Mouse (Mus musculus) stomach, embryonic 14.5 days (tissue): ENCODE measurements around the gene Gm17334. TPM values are rescaled to one million over a fixed set of nuclear protein-coding genes. Genes with fewer than 3 reads are reported as not detected.

Experiments used
- ATAC-seq: fragments of 200-750 bp; cut with Nextera tagmentation; 2 replicates; pipeline ENCODE4 v1.8.0; 2017; ENCODE audit warnings: low read depth, moderate TSS enrichment; ENCODE audit not compliant: insufficient number of reproducible peaks, insufficient read depth, low FRiP score
- H3K27ac ChIP-seq: fragments of 300-500 bp; sonication (generic); 2 replicates; pipeline ENCODE4 v1.5.1; 2014; ENCODE audit warnings: mild to moderate bottlenecking, low read length, moderate library complexity, mixed read lengths
- H3K27me3 ChIP-seq: fragments of 300-500 bp; sonication (generic); 2 replicates; pipeline ENCODE4 v1.6.1; 2014; ENCODE audit warnings: low read length, control low read depth, mixed read lengths; ENCODE audit not compliant: control insufficient read depth, insufficient read depth
- H3K36me3 ChIP-seq: fragments of 300-500 bp; sonication (generic); 2 replicates; pipeline ENCODE4 v1.6.1; 2014; ENCODE audit warnings: mild to moderate bottlenecking, control low read depth, low read length, moderate library complexity, mixed read lengths; ENCODE audit not compliant: control insufficient read depth, insufficient read depth
- H3K4me1 ChIP-seq: fragments of 300-500 bp; sonication (generic); 2 replicates; pipeline ENCODE4 v1.6.1; 2014; ENCODE audit warnings: low read length, control low read depth, mixed read lengths; ENCODE audit not compliant: control insufficient read depth, insufficient read depth
- H3K4me2 ChIP-seq: fragments of 300-500 bp; sonication (generic); replicated peaks from 2 replicates; pipeline ENCODE4 v1.6.1; 2014; ENCODE audit warnings: low read depth, low read length, control low read depth
- H3K4me3 ChIP-seq: fragments of 300-500 bp; sonication (generic); 2 replicates; pipeline ENCODE4 v1.5.1; 2014; ENCODE audit warnings: low read depth, low read length, control low read depth
- H3K9ac ChIP-seq: fragments of 300-500 bp; sonication (generic); replicated peaks from 2 replicates; pipeline ENCODE4 v1.6.1; 2014; ENCODE audit warnings: low read depth, mild to moderate bottlenecking, control low read depth, low read length, moderate library complexity, mixed read lengths
- H3K9me3 ChIP-seq: fragments of 300-500 bp; sonication (generic); 2 replicates; pipeline ENCODE4 v1.6.1; 2016; ENCODE audit warnings: low read depth, low read length, control low read depth; ENCODE audit not compliant: control insufficient read depth
- WGBS: fragments of 180-500 bp; shearing (Covaris S2); extraction: QIAGEN DNeasy Blood & Tissue Kit; methylation state at CpG from one replicate; pipeline ENCODE4 v1.1.7; 2014; 5-methylcytosine and 5-hydroxymethylcytosine counted together
- polyA plus RNA-seq: library from polyadenylated mRNA; unstranded; fragments of >200 nt; fragmentation: Nextera tagmentation; extraction: Ambion mirVana; gene quantifications from 2 replicates; pipeline ENCODE4 v1.2.1, GENCODE M21; 2014

The Gm17334 gene
- polyA plus RNA-seq, 1 experiment from 2014 or later, result 0.46 TPM

DNA sequence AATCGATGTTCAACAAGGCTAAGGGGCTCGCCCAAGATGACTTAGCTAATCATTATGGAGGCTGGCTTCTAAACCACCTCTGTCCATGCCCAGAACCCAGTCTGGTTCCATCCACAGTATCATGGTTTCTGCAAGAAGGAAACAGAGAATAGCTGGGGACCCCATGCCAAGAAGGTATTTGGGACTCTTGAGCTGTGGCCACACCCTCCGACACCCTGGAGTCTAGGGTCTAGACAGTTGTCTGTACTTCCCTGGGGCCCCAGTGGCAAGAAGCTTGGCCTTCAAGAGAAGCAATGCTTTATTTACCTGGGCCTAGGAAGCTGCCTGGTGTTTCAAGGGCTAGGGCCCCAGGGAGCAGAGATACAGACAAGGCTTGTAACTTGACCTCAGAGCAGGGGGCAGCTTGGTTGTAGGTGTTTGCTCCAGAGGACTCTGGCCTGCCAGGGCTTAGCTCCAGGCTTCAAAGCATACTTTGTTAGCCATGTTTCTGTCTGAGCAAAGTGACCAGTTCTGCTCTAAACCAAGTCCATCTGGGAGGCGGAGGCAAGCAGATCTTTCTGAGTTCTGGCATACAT is 8.3 kb upstream of the Gm17334 start:
- H3K4me3 ChIP-seq, result no peak overlapping the region
- no peak overlapping the region for H3K27ac ChIP-seq
- no peaks in the 10 kb centered on the region for H3K27me3 ChIP-seq
- peaks cover 13% of the 10 kb centered on the region for H3K36me3 ChIP-seq
- no peak overlapping the region for H3K9ac ChIP-seq
- H3K4me1 ChIP-seq, result no peaks in the 10 kb centered on the region
- H3K4me2 ChIP-seq, result no peak overlapping the region
- no peak for ATAC-seq
- WGBS, result 86% methylated on average over 4 of the region's 4 CpGs
- no peaks in the 10 kb centered on the region for H3K9me3 ChIP-seq

- 78% methylated on average over 3 of the region's 3 CpGs for WGBS
- H3K4me3 ChIP-seq, result no peak overlapping the region
- no peak overlapping the region for H3K4me2 ChIP-seq
- H3K36me3 ChIP-seq, result peaks cover 22% of the 10 kb centered on the region
- H3K4me1 ChIP-seq, result no peaks in the 10 kb centered on the region
- no peak overlapping the region for H3K9ac ChIP-seq
- ATAC-seq, result no peak
- no peaks in the 10 kb centered on the region for H3K27me3 ChIP-seq
- no peaks in the 10 kb centered on the region for H3K9me3 ChIP-seq
- H3K27ac ChIP-seq, result no peak overlapping the region
These were observed 7.3 kb upstream of the Gm17334 start for GRCm38 (mm10) chr11:53780262-53780661.

DNA sequence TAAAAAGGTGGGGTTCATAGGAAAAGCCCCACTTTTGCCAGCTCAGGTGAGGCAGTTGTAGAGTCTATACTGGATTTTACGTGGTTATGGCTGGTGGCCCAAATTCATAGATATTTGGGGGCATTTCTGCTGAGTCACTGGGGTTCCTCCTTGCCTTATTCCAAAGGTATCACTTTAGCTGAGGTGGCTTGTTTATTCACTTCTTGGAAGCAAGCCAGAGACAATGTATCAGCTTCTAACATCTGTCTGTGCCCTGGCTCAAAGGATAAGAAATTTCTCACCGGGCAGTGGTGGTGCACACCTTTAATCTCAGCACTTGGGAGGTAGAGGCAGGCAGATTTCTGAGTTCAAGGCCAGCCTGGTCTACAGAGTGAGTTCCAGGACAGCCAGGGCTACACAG is 6.8 kb upstream of the Gm17334 start:
- no peaks in the 10 kb centered on the region for H3K4me1 ChIP-seq
- 66% methylated on average over 2 of the region's 2 CpGs for WGBS
- peaks cover 25% of the 10 kb centered on the region for H3K36me3 ChIP-seq
- no peaks in the 10 kb centered on the region for H3K9me3 ChIP-seq
- H3K27ac ChIP-seq, result no peak overlapping the region
- no peak overlapping the region for H3K4me3 ChIP-seq
- no peak overlapping the region for H3K9ac ChIP-seq
- ATAC-seq, result no peak
- H3K4me2 ChIP-seq, result no peak overlapping the region
- H3K27me3 ChIP-seq, result no peaks in the 10 kb centered on the region

GRCm38 (mm10) chr11:53778455-53778854 is 5.5 kb upstream of the Gm17334 start:
- Histone ChIP-seq H3K27me3 (no peaks in the 10 kb centered on the region), H3K4me3 (no peak overlapping the region), H3K4me1 (no peaks in the 10 kb centered on the region), H3K27ac (no peak overlapping the region), H3K4me2 (no peak overlapping the region), H3K9ac (no peak overlapping the region), H3K36me3 (peaks cover 38% of the 10 kb centered on the region), H3K9me3 (no peaks in the 10 kb centered on the region)
- WGBS, result 79% methylated on average over 5 of the region's 5 CpGs
- ATAC-seq, result no peak

GRCm38 (mm10) chr11:53777736-53778135 is 4.7 kb upstream of the Gm17334 start:
- no peaks in the 10 kb centered on the region for H3K4me1 ChIP-seq
- 69% methylated on average over 5 of the region's 5 CpGs for WGBS
- no peaks in the 10 kb centered on the region for H3K9me3 ChIP-seq
- ATAC-seq, result no peak
- no peak overlapping the region for H3K4me2 ChIP-seq
- no peak overlapping the region for H3K27ac ChIP-seq
- H3K9ac ChIP-seq, result no peak overlapping the region
- H3K27me3 ChIP-seq, result no peaks in the 10 kb centered on the region
- H3K4me3 ChIP-seq, result no peak overlapping the region
- H3K36me3 ChIP-seq, result peaks cover 42% of the 10 kb centered on the region

GRCm38 (mm10) chr11:53774659-53775255 is 1.8 kb upstream of the Gm17334 start:
- WGBS, result 85% methylated on average over 13 of the region's 13 CpGs
- Histone ChIP-seq H3K4me2 (no peak overlapping the region), H3K4me3 (no peak overlapping the region), H3K27me3 (no peaks in the 10 kb centered on the region), H3K9me3 (no peaks in the 10 kb centered on the region), H3K4me1 (0 out of 2 replicates have a peak, but pooled peaks cover 4% of the 10 kb centered on the region), H3K36me3 (peaks cover 42% of the 10 kb centered on the region), H3K27ac (no peak overlapping the region), H3K9ac (no peak overlapping the region)
- ATAC-seq, result no peak

- Histone ChIP-seq H3K4me2 (no peak overlapping the region), H3K36me3 (peaks cover 42% of the 10 kb centered on the region), H3K27me3 (no peaks in the 10 kb centered on the region), H3K9me3 (no peaks in the 10 kb centered on the region), H3K9ac (no peak overlapping the region), H3K4me1 (0 out of 2 replicates have a peak, but pooled peaks cover 4% of the 10 kb centered on the region), H3K4me3 (no peak overlapping the region), H3K27ac (no peak overlapping the region)
- no peak for ATAC-seq
- 91% methylated on average over 16 of the region's 16 CpGs for WGBS
These were observed 814 bp upstream of the Gm17334 start for GRCm38 (mm10) chr11:53773641-53774360.

DNA sequence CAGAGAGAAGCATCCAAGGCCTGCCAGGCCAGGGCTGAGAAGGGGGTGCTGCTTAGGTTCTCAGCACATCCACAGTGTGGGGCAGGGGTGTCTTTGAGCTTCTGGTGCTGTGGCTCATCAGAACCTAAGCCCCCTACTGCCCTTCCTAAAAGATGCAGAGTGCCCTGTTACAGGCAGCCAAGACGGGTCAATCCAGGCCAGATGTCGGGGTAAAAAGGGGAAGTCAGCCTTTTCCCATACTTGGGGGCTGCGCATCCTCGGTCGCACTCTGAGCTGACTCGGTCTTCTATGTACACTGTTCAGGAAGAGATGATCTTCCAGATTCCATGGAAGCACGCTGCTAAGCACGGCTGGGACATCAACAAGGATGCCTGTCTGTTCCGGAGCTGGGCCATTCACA is 451 bp downstream of the Gm17334 start:
- Histone ChIP-seq H3K9me3 (no peaks in the 10 kb centered on the region), H3K27me3 (no peaks in the 10 kb centered on the region), H3K4me3 (no peak overlapping the region), H3K27ac (no peak overlapping the region), H3K9ac (no peak overlapping the region), H3K4me2 (no peak overlapping the region), H3K4me1 (0 out of 2 replicates have a peak, but pooled peaks cover 4% of the 10 kb centered on the region), H3K36me3 (peaks cover 34% of the 10 kb centered on the region)
- ATAC-seq, result no peak
- 83% methylated on average over 9 of the region's 9 CpGs for WGBS
